Mouse (Mus musculus) megakaryocyte, adult 5-6 weeks (primary cell): ENCODE results near the gene Prpf3. TPM values are rescaled to one million over a fixed set of nuclear protein-coding genes. Genes with fewer than 3 reads are reported as not detected.
"Not testable (repeated sequence)": the region's sequence is repeated elsewhere in the genome, so short reads cannot be mapped to it uniquely, and the experiment has no call there.

Experiments
- ATAC-seq: 2 replicates; pipeline ENCODE4 v1.8.0; 2016; ENCODE audit warnings: mild to moderate bottlenecking, inconsistent platforms; ENCODE audit not compliant: poor library complexity, severe bottlenecking
- total RNA-seq, 2 experiments: library from RNA; stranded (forward) in 1 of 2; stranded (reverse) in 1 of 2; fragments of 153-499, 151-499 nt in 1 of 2; fragments of 221-1000, 200-1000 nt in 1 of 2; gene quantifications; 2 replicates each; pipeline versions ENCODE4 v1.2.3 to v1.2.4; 2015 to 2017

The Prpf3 gene
- total RNA-seq, 2 experiments from 2014 or later: 15.7 to 29.1 TPM

- peak; percentile 97 for ATAC-seq
Measured at GRCm38 (mm10) chr3:95881979-95882815, 26.5 kb upstream of the Prpf3 start, which contains the start of gene Ciart. Ciart (minus strand) TSS chr3:95882251.

GRCm38 (mm10) chr3:95879063-95879462 lies 23.4 kb upstream of the Prpf3 start:
- ATAC-seq: no peak

GRCm38 (mm10) chr3:95872048-95872447 lies 16.4 kb upstream of the Prpf3 start:
- ATAC-seq: no peak

- peak; percentile 100 for ATAC-seq
Measured at GRCm38 (mm10) chr3:95871392-95871867, 15.7 kb upstream of the Prpf3 start, which contains the start of gene Mrps21. Mrps21 (minus strand) TSS chr3:95871519.

- 0 out of 2 replicates have a peak, but pooled peaks have one; percentile 11 for ATAC-seq
Measured at GRCm38 (mm10) chr3:95870976-95871375, 15.3 kb upstream of the Prpf3 start.

- ATAC-seq: no peak
Measured at GRCm38 (mm10) chr3:95867408-95867807, 11.7 kb upstream of the Prpf3 start.

- no peak for ATAC-seq
Measured at GRCm38 (mm10) chr3:95866071-95866470, 10.4 kb upstream of the Prpf3 start.

GRCm38 (mm10) chr3:95865571-95865970 lies 9.9 kb upstream of the Prpf3 start:
- no peak for ATAC-seq

GRCm38 (mm10) chr3:95865050-95865449 lies 9.4 kb upstream of the Prpf3 start:
- ATAC-seq: no peak

GRCm38 (mm10) chr3:95863578-95863977 lies 7.9 kb upstream of the Prpf3 start:
- no peak for ATAC-seq

GRCm38 (mm10) chr3:95861796-95862195 lies 6.1 kb upstream of the Prpf3 start:
- peak; percentile 98 for ATAC-seq

- ATAC-seq: no peak
Measured at GRCm38 (mm10) chr3:95861216-95861615, 5.5 kb upstream of the Prpf3 start.

- no peak for ATAC-seq
Measured at GRCm38 (mm10) chr3:95860323-95860722, 4.6 kb upstream of the Prpf3 start.

- not testable (repeated sequence) for ATAC-seq
Measured at GRCm38 (mm10) chr3:95858278-95858677, 2.6 kb upstream of the Prpf3 start.

GRCm38 (mm10) chr3:95857050-95857449 lies 1.4 kb upstream of the Prpf3 start:
- not testable (repeated sequence) for ATAC-seq

GRCm38 (mm10) chr3:95856115-95856514 lies 430 bp upstream of the Prpf3 start:
- 0 out of 2 replicates have a peak, but pooled peaks have one; percentile 2 for ATAC-seq

- no peak for ATAC-seq
Measured at GRCm38 (mm10) chr3:95851317-95851716, 4.4 kb downstream of the Prpf3 start.

- no peak for ATAC-seq
Measured at GRCm38 (mm10) chr3:95850611-95851010, 5.1 kb downstream of the Prpf3 start.

GRCm38 (mm10) chr3:95842503-95843214 lies 13.0 kb downstream of the Prpf3 start:
- ATAC-seq: no peak

- ATAC-seq: no peak
Measured at GRCm38 (mm10) chr3:95839250-95839649, 16.4 kb downstream of the Prpf3 start.

GRCm38 (mm10) chr3:95829053-95829452 lies 26.6 kb downstream of the Prpf3 start:
- ATAC-seq: no peak

GRCm38 (mm10) chr3:95826275-95826674 lies 29.4 kb downstream of the Prpf3 start:
- no peak for ATAC-seq
